In the genomic region with DNA sequence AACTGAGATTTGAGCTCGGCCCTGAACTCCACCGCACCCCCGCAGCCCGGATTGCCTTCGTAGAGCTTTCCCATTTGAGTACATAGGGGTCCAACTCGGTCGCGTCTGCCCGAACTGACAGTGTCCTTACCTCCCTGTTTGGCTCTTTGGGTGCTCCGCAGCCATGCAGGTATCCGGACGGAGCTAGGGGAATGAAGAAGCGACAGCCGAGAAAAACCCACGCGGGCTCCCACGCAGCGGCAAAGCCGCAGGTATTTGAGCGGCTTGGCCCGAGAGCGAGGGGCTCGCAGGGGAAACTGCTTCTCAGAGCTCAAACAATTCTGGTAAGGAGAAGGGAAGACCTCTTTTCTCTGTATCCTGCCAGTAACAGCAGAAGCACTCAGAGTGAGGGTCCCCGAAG, we compare ENCODE assay signal across 9 mouse cellular contexts.
DNase-seq lines count a peak whose midpoint lies in the region; ATAC-seq lines count a peak whose summit lies in the region.
"Had no signal": no experiment of that assay in that cellular context is flagged by ENCODE, and none has a peak within 500 bp of the region (broad histone marks: within the 10 kb centered on the region; RNA-seq: fewer than 3 reads in every experiment).

No protein-coding gene starts in this region.

- peaks cover 63% of the 10 kb centered on the region for H3K27me3 ChIP-seq in kidney, embryonic 15.5 days
- H3K27me3 ChIP-seq in embryonic facial prominence, embryonic 13.5 days = peaks cover 58% of the 10 kb centered on the region
- peaks cover 19% of the 10 kb centered on the region for H3K27me3 ChIP-seq in hindbrain, embryonic 16.5 days (replicated peaks; ENCODE audit: control insufficient read depth, insufficient read depth, low read length)
- H3K27me3 ChIP-seq in midbrain, embryonic 14.5 days (ENCODE audit: control insufficient read depth, insufficient read depth, low read length) = peaks cover 60% of the 10 kb centered on the region

- H3K9ac ChIP-seq in kidney, embryonic 15.5 days = 0 out of 2 replicates have a peak overlapping the region, but pooled peaks have one; percentile 14
- H3K9ac ChIP-seq in embryonic facial prominence, embryonic 13.5 days = no peak overlapping the region
- no peak overlapping the region for H3K9ac ChIP-seq in hindbrain, embryonic 16.5 days (ENCODE audit: low read depth, low read length)
- no peak overlapping the region for H3K9ac ChIP-seq in midbrain, embryonic 14.5 days (replicated peaks; ENCODE audit: low read length)

- H3K9me3 ChIP-seq in kidney, embryonic 15.5 days (replicated peaks) = no peaks in the 10 kb centered on the region
- H3K9me3 ChIP-seq in embryonic facial prominence, embryonic 13.5 days = no peaks in the 10 kb centered on the region
- no peaks in the 10 kb centered on the region for H3K9me3 ChIP-seq in hindbrain, embryonic 16.5 days (ENCODE audit: control insufficient read depth, low read length)
- H3K9me3 ChIP-seq in midbrain, embryonic 14.5 days (ENCODE audit: control insufficient read depth, low read length) = no peaks in the 10 kb centered on the region

- peaks cover 43% of the 10 kb centered on the region for H3K4me1 ChIP-seq in kidney, embryonic 15.5 days
- peaks cover 24% of the 10 kb centered on the region for H3K4me1 ChIP-seq in embryonic facial prominence, embryonic 13.5 days
- peaks cover 11% of the 10 kb centered on the region for H3K4me1 ChIP-seq in hindbrain, embryonic 16.5 days (ENCODE audit: control insufficient read depth, insufficient read depth, low read depth, low read length)
- H3K4me1 ChIP-seq in midbrain, embryonic 14.5 days (ENCODE audit: control insufficient read depth, insufficient read depth, low read length) = peaks cover 4% of the 10 kb centered on the region; the same call in 1 of the 2 replicates

- H3K4me3 ChIP-seq in kidney, embryonic 15.5 days (replicated peaks) = peak overlapping the region; percentile 36
- H3K4me3 ChIP-seq in embryonic facial prominence, embryonic 13.5 days = peak overlapping the region; percentile 36
- peak overlapping the region; percentile 22 for H3K4me3 ChIP-seq in hindbrain, embryonic 16.5 days (ENCODE audit: low read length)
- H3K4me3 ChIP-seq in midbrain, embryonic 14.5 days (replicated peaks; ENCODE audit: low read depth, low read length) = peak overlapping the region; percentile 11; the same call in 1 of the 2 replicates

- no peak for ATAC-seq in kidney, embryonic 15.5 days (replicated peaks; ENCODE audit: low FRiP score)
- no peak for ATAC-seq in embryonic facial prominence, embryonic 13.5 days (ENCODE audit: insufficient number of reproducible peaks, insufficient read depth, low FRiP score, low TSS enrichment, low read depth)
- no peak for ATAC-seq in hindbrain, embryonic 16.5 days
- ATAC-seq in midbrain, embryonic 14.5 days (ENCODE audit: low FRiP score, low TSS enrichment) = no peak

- no peak for DNase-seq in kidney, postnatal 36 days
- no peak for DNase-seq in midbrain, embryonic 14.5 days
- no peak for DNase-seq in left cerebral cortex, adult 18-20 months (ENCODE audit: low spot score in 2 of 2)
- DNase-seq in left cerebral cortex, postnatal 10 days (ENCODE audit: extremely low spot score in 1 of 2, low spot score in 2 of 2) = no peak
- DNase-seq in right cerebral cortex, postnatal 25 days = no peak

- peak overlapping the region; percentile 64 for H3K4me2 ChIP-seq in kidney, embryonic 15.5 days
- peak overlapping the region; percentile 62 for H3K4me2 ChIP-seq in embryonic facial prominence, embryonic 13.5 days
- peak overlapping the region; percentile 42 for H3K4me2 ChIP-seq in hindbrain, embryonic 16.5 days (ENCODE audit: low read length)
- peak overlapping the region; percentile 37 for H3K4me2 ChIP-seq in midbrain, embryonic 14.5 days (ENCODE audit: low read length)

- no peak overlapping the region for H3K27ac ChIP-seq in kidney, embryonic 15.5 days
- no peak overlapping the region for H3K27ac ChIP-seq in embryonic facial prominence, embryonic 13.5 days
- H3K27ac ChIP-seq in hindbrain, embryonic 16.5 days (ENCODE audit: low read depth, low read length) = no peak overlapping the region
- no peak overlapping the region for H3K27ac ChIP-seq in midbrain, embryonic 14.5 days (replicated peaks; ENCODE audit: low read depth, low read length)

- intact Hi-C loops in left cerebral cortex, postnatal 10 days (cut with DNase I) = no loop called here

- H3K36me3 ChIP-seq in kidney, embryonic 15.5 days = no peaks in the 10 kb centered on the region
- no peaks in the 10 kb centered on the region for H3K36me3 ChIP-seq in embryonic facial prominence, embryonic 13.5 days
- no peaks in the 10 kb centered on the region for H3K36me3 ChIP-seq in hindbrain, embryonic 16.5 days (ENCODE audit: control insufficient read depth, insufficient read depth, low read length)
- H3K36me3 ChIP-seq in midbrain, embryonic 14.5 days (ENCODE audit: control insufficient read depth, insufficient read depth, low read length) = no peaks in the 10 kb centered on the region
- H3K36me3 ChIP-seq: G1E had no signal

- WGBS in kidney, embryonic 15.5 days = 17% methylated on average over 24 of the region's 24 CpGs
- whole genome bisulfite sequencing in embryonic facial prominence, embryonic 13.5 days = 11% methylated on average over 24 of the region's 24 CpGs
- 14% methylated on average over 24 of the region's 24 CpGs for WGBS in hindbrain, embryonic 16.5 days
- 8% methylated on average over 24 of the region's 24 CpGs for whole genome bisulfite sequencing in midbrain, embryonic 14.5 days
